Mouse (Mus musculus) neural tube, embryonic 15.5 days (tissue): ENCODE results near the gene Abcb4. TPM values are rescaled to one million over a fixed set of nuclear protein-coding genes. Genes with fewer than 3 reads are reported as not detected.
"Not testable (repeated sequence)": the region's sequence is repeated elsewhere in the genome, so short reads cannot be mapped to it uniquely, and the experiment has no call there.

Experiments
- ATAC-seq: fragments of 200-750 bp; cut with Nextera tagmentation; 2 replicates; pipeline ENCODE4 v1.8.0; 2017; ENCODE audit warnings: mild to moderate bottlenecking, moderate TSS enrichment, moderate library complexity; ENCODE audit not compliant: low FRiP score
- H3K27ac ChIP-seq: fragments of 300-500 bp; sonication (generic); replicated peaks from 2 replicates; pipeline ENCODE4 v1.5.1; 2015; ENCODE audit warnings: mild to moderate bottlenecking, inconsistent platforms
- H3K27me3 ChIP-seq: fragments of 300-500 bp; sonication (generic); replicated peaks from 2 replicates; pipeline ENCODE4 v1.6.1; 2015; ENCODE audit warnings: inconsistent platforms
- H3K36me3 ChIP-seq: fragments of 300-500 bp; sonication (generic); 2 replicates; pipeline ENCODE4 v1.6.1; 2015; ENCODE audit warnings: inconsistent platforms
- H3K4me1 ChIP-seq: fragments of 300-500 bp; sonication (generic); 2 replicates; pipeline ENCODE4 v1.6.1; 2015; ENCODE audit warnings: inconsistent platforms
- H3K4me2 ChIP-seq: fragments of 300-500 bp; sonication (generic); 2 replicates; pipeline ENCODE4 v1.6.1; 2015; ENCODE audit warnings: inconsistent platforms, mild to moderate bottlenecking, moderate library complexity
- H3K4me3 ChIP-seq: fragments of 300-500 bp; sonication (generic); replicated peaks from 2 replicates; pipeline ENCODE4 v1.5.1; 2015; ENCODE audit warnings: mild to moderate bottlenecking, inconsistent platforms
- H3K9ac ChIP-seq: fragments of 300-500 bp; sonication (generic); replicated peaks from 2 replicates; pipeline ENCODE4 v1.6.1; 2015; ENCODE audit warnings: mild to moderate bottlenecking, inconsistent platforms
- H3K9me3 ChIP-seq: fragments of 300-500 bp; sonication (generic); replicated peaks from 2 replicates; pipeline ENCODE4 v1.6.1; 2016; ENCODE audit warnings: inconsistent platforms
- WGBS: fragments of 180-500 bp; shearing (Covaris S2); methylation state at CpG from one replicate; pipeline ENCODE4 v1.1.7; 2015; ENCODE audit warnings: mixed read lengths; 5-methylcytosine and 5-hydroxymethylcytosine counted together
- polyA plus RNA-seq: library from polyadenylated mRNA; unstranded; fragments of >200 nt; fragmentation: Nextera tagmentation; extraction: Ambion mirVana; gene quantifications from 2 replicates; pipeline ENCODE4 v1.2.1, GENCODE M21; 2015

Gene Abcb4
- polyA plus RNA-seq = 0.78 and 0.87 TPM in 2 replicates

DNA sequence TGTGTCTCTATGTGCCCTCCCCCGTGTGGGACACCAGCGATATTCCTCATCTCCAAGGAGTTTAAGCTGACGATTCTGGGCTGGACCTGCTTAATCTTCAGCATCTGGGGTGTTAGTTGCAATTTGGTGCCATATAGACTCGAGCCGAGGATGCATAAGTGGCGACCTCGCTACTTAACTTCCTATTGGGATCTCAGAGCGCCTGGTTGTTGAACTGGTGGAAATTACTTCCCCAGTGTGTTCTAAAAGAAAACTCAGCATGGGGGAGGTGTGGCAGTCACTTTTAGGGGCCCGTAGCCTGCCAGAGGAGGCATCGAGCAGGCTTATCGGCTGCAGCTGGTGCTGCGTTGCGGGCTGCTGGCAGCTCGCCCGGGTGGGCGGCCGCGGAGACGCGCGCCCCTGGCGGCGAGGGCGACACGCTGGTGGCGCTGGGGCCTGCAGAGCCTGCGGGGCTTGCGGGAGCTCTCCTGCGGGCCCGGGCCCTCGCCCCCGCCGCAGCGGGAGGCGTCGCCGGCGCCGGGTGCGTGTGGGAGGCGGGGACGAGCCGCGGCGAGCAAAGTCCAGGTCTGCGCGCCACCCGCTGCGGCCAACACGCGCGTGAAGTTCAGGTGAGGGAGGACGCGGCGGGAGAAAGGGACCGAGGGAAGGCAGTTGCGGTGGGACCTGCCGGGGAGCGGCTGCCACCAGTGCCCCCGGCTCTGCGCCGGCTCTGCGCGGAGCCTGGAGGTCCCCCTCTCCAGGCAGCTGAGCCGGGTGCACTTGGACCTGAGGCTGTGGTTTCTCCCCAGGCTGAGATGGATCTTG is at the start of gene Abcb4:
TSS of gene Abcb4 (plus strand) at position 418 of the 804 bp plus-strand sequence.
- ATAC-seq = peak; percentile 94
- Histone ChIP-seq H3K27ac (no peak within 1 kb of the TSS), H3K4me1 (peaks cover 11% of the 10 kb centered on the region), H3K36me3 (no peaks in the 10 kb centered on the region), H3K9ac (peak within 1 kb of the TSS; percentile 60), H3K27me3 (peaks cover 11% of the 10 kb centered on the region; the same call in 1 of the 2 replicates), H3K4me3 (peak within 1 kb of the TSS; percentile 64), H3K4me2 (peak within 1 kb of the TSS; percentile 96), H3K9me3 (0 out of 2 replicates have a peak, but pooled peaks cover 3% of the 10 kb centered on the region)
- WGBS = under 1% methylated on average over 57 of the region's 65 CpGs

DNA sequence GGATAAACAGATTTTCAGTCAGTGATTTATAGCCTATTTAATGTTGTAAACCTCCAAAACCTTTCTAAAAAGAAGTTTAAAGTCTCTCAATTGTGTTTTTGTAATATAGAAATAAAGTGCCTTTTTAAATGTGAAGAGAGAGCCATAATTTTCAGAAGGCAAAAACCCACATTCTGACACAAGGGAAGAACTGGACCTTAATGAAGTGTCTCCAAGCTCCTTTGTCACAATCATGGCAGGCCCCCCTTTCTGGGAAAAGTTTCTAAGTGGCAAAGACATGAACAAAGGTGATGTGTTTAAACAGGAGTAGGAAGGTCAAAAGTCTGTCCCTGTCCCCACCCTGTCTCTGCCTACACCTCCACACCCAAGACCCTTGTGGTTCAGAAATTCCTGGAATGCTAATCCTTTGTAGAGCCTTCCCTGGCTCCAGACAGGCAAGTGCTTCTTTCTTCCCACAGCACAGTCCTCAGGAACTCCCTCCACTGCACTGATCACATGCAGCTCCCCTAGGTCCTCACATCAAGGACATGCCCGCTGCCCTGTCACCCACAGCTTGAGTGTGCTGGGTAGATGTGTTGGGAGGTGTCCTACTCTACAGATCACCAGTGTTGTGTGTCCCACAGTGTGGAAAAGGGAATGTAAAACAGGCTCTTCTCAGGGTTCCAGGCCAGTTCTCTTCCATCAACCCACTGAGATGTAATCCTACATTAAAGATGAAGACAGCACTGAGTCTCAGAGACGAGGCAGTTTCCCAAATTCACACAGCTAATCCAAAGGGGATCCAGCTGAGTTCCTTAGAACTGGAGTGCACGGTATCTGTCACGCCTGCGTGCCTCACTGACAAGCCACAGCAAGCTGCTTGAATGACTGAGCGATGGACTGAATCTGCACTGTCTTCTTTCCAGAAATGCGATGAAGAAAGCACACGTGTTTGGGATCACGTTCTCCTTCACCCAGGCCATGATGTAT is 44.6 kb upstream of the Abcb4 start:
- not testable (repeated sequence) for H3K27ac ChIP-seq, H3K4me3 ChIP-seq, H3K4me2 ChIP-seq, H3K36me3 ChIP-seq, H3K4me1 ChIP-seq, ATAC-seq, H3K9me3 ChIP-seq, H3K27me3 ChIP-seq, H3K9ac ChIP-seq
- 74% methylated on average over 7 of the region's 9 CpGs for WGBS

DNA sequence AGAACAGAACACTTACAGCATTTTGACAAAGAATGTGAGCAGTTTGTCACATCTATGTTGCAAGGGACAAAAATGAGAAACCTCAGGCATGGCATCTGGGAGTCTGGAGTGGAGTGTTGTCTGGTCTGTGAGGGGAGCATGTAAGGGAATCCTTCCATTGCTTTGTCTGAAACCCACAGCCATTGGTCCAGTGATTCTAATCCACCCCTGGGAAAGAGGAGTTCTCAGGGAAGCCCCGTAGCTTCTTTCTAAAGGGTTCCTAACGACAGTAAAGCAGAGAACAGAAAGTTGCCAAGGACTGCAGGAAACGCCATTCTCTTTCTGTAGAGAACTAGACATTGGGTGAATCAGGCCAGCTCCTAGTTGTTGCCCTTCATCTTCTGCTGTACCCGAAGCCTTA is 42.7 kb upstream of the Abcb4 start:
- H3K4me3 ChIP-seq = no peak overlapping the region
- H3K27me3 ChIP-seq = no peaks in the 10 kb centered on the region
- H3K9ac ChIP-seq = no peak overlapping the region
- H3K36me3 ChIP-seq = no peaks in the 10 kb centered on the region
- ATAC-seq = no peak
- WGBS = 70% methylated on average over 4 of the region's 4 CpGs
- H3K27ac ChIP-seq = no peak overlapping the region
- no peaks in the 10 kb centered on the region for H3K4me1 ChIP-seq
- H3K9me3 ChIP-seq = no peaks in the 10 kb centered on the region
- H3K4me2 ChIP-seq = no peak overlapping the region

DNA sequence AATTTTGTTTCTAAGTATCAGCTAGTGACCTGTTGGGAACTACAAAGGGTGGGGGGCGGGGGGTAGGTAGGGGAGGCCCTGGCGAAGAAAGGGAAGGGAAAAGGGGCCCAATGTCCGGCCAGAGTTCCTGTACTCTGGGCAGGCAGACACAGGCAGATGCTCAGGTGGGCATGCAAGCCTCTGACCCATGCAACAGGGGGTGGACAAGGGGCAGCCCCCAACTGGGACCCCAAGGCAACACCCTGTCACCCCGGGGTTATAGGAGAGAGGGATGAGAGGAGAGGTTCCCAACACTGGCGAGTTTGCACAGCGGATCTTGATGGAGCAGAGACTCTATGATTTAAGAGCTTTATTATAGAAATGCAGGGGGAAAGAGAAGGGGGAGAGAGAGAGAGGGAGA is 36.3 kb upstream of the Abcb4 start:
- Histone ChIP-seq H3K4me1 (no peaks in the 10 kb centered on the region), H3K36me3 (no peaks in the 10 kb centered on the region), H3K27ac (no peak overlapping the region), H3K9me3 (no peaks in the 10 kb centered on the region), H3K4me3 (no peak overlapping the region), H3K9ac (no peak overlapping the region), H3K4me2 (no peak overlapping the region), H3K27me3 (no peaks in the 10 kb centered on the region)
- WGBS = 81% methylated on average over 6 of the region's 6 CpGs
- no peak for ATAC-seq

DNA sequence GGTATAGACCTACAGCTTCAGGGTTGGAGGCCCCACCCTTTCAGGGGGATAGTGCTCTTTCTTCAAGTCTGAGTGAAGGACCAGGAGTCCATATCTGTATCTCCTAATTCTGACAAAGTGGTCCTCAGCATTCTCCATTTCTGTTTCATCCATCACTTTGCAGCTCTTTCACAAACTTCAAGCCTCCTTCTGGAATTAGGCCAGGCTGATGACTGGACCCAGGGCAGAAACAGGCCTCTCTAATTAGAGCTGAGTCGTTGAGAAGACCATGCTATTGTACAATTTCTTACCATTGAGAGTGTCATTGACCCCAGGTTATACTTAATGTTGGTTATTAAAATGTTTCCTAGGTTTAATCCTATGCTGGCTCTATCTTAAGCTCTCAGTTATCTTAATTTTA is 31.7 kb upstream of the Abcb4 start:
- WGBS = 79% methylated on average over 1 of the region's 1 CpGs
- no peaks in the 10 kb centered on the region for H3K27me3 ChIP-seq
- H3K9ac ChIP-seq = no peak overlapping the region
- no peaks in the 10 kb centered on the region for H3K9me3 ChIP-seq
- ATAC-seq = no peak
- H3K4me2 ChIP-seq = no peak overlapping the region
- no peaks in the 10 kb centered on the region for H3K36me3 ChIP-seq
- H3K4me1 ChIP-seq = no peaks in the 10 kb centered on the region
- no peak overlapping the region for H3K27ac ChIP-seq
- no peak overlapping the region for H3K4me3 ChIP-seq

DNA sequence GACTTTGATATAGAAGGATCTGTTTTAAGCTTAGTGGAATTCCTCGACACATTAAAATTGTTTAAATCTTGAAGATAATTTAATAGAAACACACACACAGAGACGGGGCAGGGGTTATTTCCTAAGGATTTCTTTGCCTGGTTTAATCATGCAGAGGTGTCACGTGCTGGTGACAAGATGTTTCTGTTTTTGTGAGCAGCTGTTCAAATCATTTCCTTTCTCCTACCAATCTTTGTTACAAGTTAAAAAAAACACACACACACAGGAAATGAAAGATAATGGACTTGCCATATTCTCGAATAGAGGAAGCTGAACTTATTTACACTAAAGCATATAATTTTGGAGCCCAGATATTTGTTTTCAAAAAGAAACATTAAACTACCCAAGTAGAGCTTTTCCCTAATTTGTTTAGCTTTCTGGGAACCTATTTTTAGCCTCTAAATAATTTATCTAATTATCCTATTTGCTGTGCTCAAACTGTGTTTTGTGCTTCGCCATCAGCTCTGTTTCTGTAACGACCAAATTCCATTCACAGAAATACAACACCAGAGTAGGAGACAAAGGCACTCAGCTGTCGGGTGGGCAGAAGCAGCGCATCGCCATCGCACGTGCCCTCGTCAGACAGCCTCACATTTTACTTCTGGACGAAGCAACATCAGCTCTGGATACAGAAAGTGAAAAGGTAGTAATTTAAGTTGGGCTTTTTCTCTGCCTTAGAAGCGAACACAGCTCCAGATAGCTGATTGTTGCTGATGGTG is 29.8 kb upstream of the Abcb4 start:
- H3K36me3 ChIP-seq = no peaks in the 10 kb centered on the region
- WGBS = 46% methylated on average over 14 of the region's 14 CpGs
- H3K4me3 ChIP-seq = no peak overlapping the region
- H3K9ac ChIP-seq = no peak overlapping the region
- H3K27me3 ChIP-seq = no peaks in the 10 kb centered on the region
- ATAC-seq = no peak
- H3K9me3 ChIP-seq = no peaks in the 10 kb centered on the region
- no peak overlapping the region for H3K27ac ChIP-seq
- no peaks in the 10 kb centered on the region for H3K4me1 ChIP-seq
- H3K4me2 ChIP-seq = no peak overlapping the region

DNA sequence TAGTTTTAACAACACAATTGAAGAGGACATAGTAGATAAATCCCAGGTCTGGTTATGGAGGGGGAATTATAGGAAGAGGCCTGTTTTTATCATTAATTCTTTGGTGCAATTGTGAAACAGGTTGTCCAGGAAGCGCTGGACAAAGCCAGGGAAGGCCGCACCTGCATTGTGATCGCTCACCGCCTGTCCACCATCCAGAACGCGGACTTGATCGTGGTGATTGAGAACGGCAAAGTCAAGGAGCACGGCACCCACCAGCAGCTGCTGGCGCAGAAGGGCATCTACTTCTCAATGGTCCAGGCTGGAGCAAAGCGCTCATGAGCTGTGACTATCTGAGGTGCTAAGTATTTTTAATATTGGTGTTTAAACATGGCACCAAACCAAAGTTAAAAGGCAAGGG is 27.9 kb upstream of the Abcb4 start:
- ATAC-seq, H3K27me3 ChIP-seq, H3K9ac ChIP-seq, H3K4me1 ChIP-seq, H3K4me2 ChIP-seq, H3K4me3 ChIP-seq, H3K27ac ChIP-seq, H3K9me3 ChIP-seq, H3K36me3 ChIP-seq: not testable (repeated sequence)
- 95% methylated on average over 11 of the region's 11 CpGs for WGBS

DNA sequence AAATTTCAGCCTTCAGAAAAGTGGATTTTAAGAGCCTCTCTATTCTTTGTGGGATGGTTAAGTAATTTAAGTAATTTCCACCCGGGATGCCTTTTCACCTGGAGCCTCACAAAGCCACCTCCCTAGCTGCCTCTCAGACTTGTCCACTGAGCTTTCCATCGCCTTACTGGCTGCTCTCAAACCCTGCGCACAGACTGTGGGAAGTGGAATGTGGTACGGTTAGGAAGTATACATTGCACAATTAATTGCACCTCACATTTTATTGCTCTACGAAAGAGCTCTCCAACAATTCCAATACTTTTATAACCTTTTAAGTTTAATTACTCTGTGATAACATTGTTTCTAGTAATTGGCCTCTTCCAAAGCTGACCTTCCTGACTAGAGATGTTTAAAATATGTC is 27.2 kb upstream of the Abcb4 start:
- H3K9me3 ChIP-seq = no peaks in the 10 kb centered on the region
- no peaks in the 10 kb centered on the region for H3K36me3 ChIP-seq
- H3K4me1 ChIP-seq = no peaks in the 10 kb centered on the region
- no peak for ATAC-seq
- H3K4me2 ChIP-seq = no peak overlapping the region
- no peak overlapping the region for H3K9ac ChIP-seq
- no peaks in the 10 kb centered on the region for H3K27me3 ChIP-seq
- H3K27ac ChIP-seq = no peak overlapping the region
- H3K4me3 ChIP-seq = no peak overlapping the region
- WGBS = 67% methylated on average over 5 of the region's 5 CpGs

DNA sequence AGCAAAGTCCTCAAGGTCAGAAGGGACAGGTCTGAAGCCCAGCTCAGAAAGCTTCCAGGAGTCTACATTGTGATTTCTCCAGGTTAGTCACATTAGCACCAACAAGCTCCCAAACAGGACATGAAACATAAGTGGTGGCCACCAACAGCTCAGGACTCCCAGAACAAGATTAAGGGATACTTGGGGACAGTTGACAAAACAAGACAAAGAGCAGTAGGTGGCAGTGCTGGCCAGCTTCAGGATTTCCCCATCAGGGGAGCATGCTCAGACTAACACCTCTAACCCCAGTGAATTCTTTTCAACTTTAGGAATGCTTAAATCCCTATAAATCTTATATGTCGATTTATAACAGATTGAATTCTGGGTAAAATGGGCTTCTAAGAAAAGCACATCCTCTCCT is 25.5 kb upstream of the Abcb4 start:
- no peak overlapping the region for H3K4me3 ChIP-seq
- H3K4me1 ChIP-seq = no peaks in the 10 kb centered on the region
- H3K36me3 ChIP-seq = no peaks in the 10 kb centered on the region
- no peak for ATAC-seq
- WGBS = 3% methylated on average over 1 of the region's 1 CpGs
- no peak overlapping the region for H3K9ac ChIP-seq
- no peak overlapping the region for H3K4me2 ChIP-seq
- no peaks in the 10 kb centered on the region for H3K9me3 ChIP-seq
- H3K27ac ChIP-seq = no peak overlapping the region
- H3K27me3 ChIP-seq = no peaks in the 10 kb centered on the region

DNA sequence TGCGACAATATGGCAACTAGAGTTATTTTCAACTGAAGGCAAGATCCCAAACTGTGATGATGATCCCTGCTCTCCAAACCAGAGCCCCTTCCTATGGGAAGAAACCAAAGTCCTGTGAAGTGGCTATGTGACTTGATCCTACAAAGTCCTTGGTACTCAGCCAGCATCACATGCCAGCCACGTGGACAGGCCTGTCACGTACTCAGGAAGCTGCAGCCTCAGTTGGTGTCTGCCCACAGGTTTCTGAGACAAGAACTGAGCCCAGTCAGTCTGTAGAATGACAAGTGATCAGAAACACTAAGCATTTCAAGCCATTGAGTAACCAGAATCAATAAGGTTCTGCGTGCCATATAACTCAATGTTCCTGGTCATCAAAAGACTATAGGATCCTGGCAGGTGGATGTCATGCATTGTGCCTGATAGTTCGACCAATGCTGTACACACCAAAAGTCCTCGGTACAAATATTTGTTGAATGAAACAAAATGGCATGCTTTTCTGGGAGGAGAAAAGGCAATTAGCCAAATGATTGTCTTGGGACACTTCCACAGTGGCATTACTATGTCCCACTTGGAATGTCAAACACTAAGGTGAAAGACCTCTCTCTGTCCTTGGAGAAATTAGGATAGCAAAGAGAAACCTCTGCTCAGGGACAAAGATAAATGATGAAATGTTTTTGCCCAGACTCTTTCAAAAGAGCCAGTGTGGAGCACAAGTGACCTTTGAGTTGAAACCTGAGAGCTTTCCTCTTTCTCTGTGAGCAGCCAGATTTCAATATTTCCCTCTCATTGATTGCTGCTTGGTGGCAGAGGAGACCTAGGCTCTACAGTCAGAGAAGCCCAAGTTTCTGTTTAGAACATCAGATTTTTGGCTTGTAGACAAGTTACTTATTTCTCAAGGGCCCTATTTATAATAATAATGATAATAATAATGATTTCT is 20.3 kb upstream of the Abcb4 start:
- no peaks in the 10 kb centered on the region for H3K9me3 ChIP-seq
- no peak for ATAC-seq
- 88% methylated on average over 6 of the region's 6 CpGs for WGBS
- no peaks in the 10 kb centered on the region for H3K27me3 ChIP-seq
- no peaks in the 10 kb centered on the region for H3K4me1 ChIP-seq
- no peak overlapping the region for H3K27ac ChIP-seq
- H3K9ac ChIP-seq = no peak overlapping the region
- no peak overlapping the region for H3K4me3 ChIP-seq
- no peaks in the 10 kb centered on the region for H3K36me3 ChIP-seq
- no peak overlapping the region for H3K4me2 ChIP-seq
